ENCODE assay signal across 30 mouse cellular contexts in genomic region chr2:26115215-26115614, GRCm38 (mm10). TPM values are rescaled to one million over a fixed set of nuclear protein-coding genes. Genes with fewer than 3 reads are reported as not detected.
A peak's percentile ranks its signal among the peaks of the same experiment; 100 is the strongest.
DNase-seq lines count a peak whose midpoint lies in the region; ATAC-seq and TF ChIP-seq lines count a peak whose summit lies in the region.
"Had no signal": no experiment of that assay in that cellular context is flagged by ENCODE, and none has a peak within 500 bp of the region (broad histone marks: within the 10 kb centered on the region; RNA-seq: fewer than 3 reads in every experiment).

No protein-coding gene starts in this region.

- H3K4me3 ChIP-seq in cerebellum, adult 2 months (replicated peaks; ENCODE audit: insufficient read depth, low read depth, low read length) = no peak overlapping the region
- H3K4me3 ChIP-seq in hindbrain, postnatal 0 days (ENCODE audit: low read length) = no peak overlapping the region
- H3K4me3 ChIP-seq in hindbrain, embryonic 16.5 days (ENCODE audit: low read length) = no peak overlapping the region
- no peak overlapping the region for H3K4me3 ChIP-seq in midbrain, embryonic 12.5 days
- no peak overlapping the region for H3K4me3 ChIP-seq in midbrain, embryonic 10.5 days
- H3K4me3 ChIP-seq in stomach, postnatal 0 days (ENCODE audit: low read depth, low read length) = no peak overlapping the region
- H3K4me3 ChIP-seq: embryonic facial prominence, embryonic 13.5 days; erythroblast, embryonic 14.5 days; left cerebral cortex, adult 2 months; liver, embryonic 12.5 days; myocyte; neural tube, embryonic 12.5 days; stomach, embryonic 15.5 days had no signal

- intact Hi-C loops in left cerebral cortex, postnatal 14 days (cut with DNase I) = no loop called here

- no peaks in the 10 kb centered on the region for H3K27me3 ChIP-seq in cerebellum, adult 2 months (ENCODE audit: control insufficient read depth, insufficient read depth, low read length)
- H3K27me3 ChIP-seq in hindbrain, postnatal 0 days (ENCODE audit: insufficient read depth, low read length) = no peaks in the 10 kb centered on the region
- no peaks in the 10 kb centered on the region for H3K27me3 ChIP-seq in hindbrain, embryonic 16.5 days (replicated peaks; ENCODE audit: control insufficient read depth, insufficient read depth, low read length)
- H3K27me3 ChIP-seq in midbrain, embryonic 12.5 days = peaks cover 25% of the 10 kb centered on the region
- peaks cover 20% of the 10 kb centered on the region for H3K27me3 ChIP-seq in midbrain, embryonic 10.5 days (ENCODE audit: low read depth, poor library complexity, severe bottlenecking)
- no peaks in the 10 kb centered on the region for H3K27me3 ChIP-seq in stomach, postnatal 0 days (ENCODE audit: control insufficient read depth, insufficient read depth, low read length)
- H3K27me3 ChIP-seq: stomach, embryonic 15.5 days had no signal

- TF ChIP-seq CTCF in cerebellum, adult 2 months (IDR thresholded peaks at IDR 0.05; ENCODE audit: borderline replicate concordance, insufficient read depth, low read depth, low read length) = no peak
- peak; percentile 47 for TF ChIP-seq CTCF in hindbrain, postnatal 0 days (IDR thresholded peaks at IDR 0.05; ENCODE audit: low read depth)
- peak; percentile 39 for TF ChIP-seq CTCF in stomach, postnatal 0 days (IDR thresholded peaks at IDR 0.05; ENCODE audit: low read depth)

- no peaks in the 10 kb centered on the region for H3K9me3 ChIP-seq in hindbrain, postnatal 0 days (ENCODE audit: low read length)
- no peaks in the 10 kb centered on the region for H3K9me3 ChIP-seq in hindbrain, embryonic 16.5 days (ENCODE audit: control insufficient read depth, low read length)
- H3K9me3 ChIP-seq in midbrain, embryonic 12.5 days = no peaks in the 10 kb centered on the region
- H3K9me3 ChIP-seq in midbrain, embryonic 10.5 days (replicated peaks) = no peaks in the 10 kb centered on the region
- H3K9me3 ChIP-seq in stomach, postnatal 0 days (ENCODE audit: control insufficient read depth, low read length) = no peaks in the 10 kb centered on the region
- H3K9me3 ChIP-seq: embryonic facial prominence, embryonic 13.5 days; liver, embryonic 12.5 days; neural tube, embryonic 12.5 days; stomach, embryonic 15.5 days had no signal

- peaks cover 44% of the 10 kb centered on the region for H3K4me1 ChIP-seq in cerebellum, adult 2 months (ENCODE audit: control insufficient read depth, insufficient read depth, low read length)
- no peaks in the 10 kb centered on the region for H3K4me1 ChIP-seq in hindbrain, postnatal 0 days (ENCODE audit: insufficient read depth, low read length)
- peaks cover 12% of the 10 kb centered on the region; the same call in 1 of the 2 replicates for H3K4me1 ChIP-seq in hindbrain, embryonic 16.5 days (ENCODE audit: control insufficient read depth, insufficient read depth, low read depth, low read length)
- H3K4me1 ChIP-seq in midbrain, embryonic 12.5 days = 0 out of 2 replicates have a peak, but pooled peaks cover 11% of the 10 kb centered on the region
- H3K4me1 ChIP-seq in midbrain, embryonic 10.5 days = peaks cover 9% of the 10 kb centered on the region
- H3K4me1 ChIP-seq in stomach, postnatal 0 days (replicated peaks; ENCODE audit: control insufficient read depth, insufficient read depth) = peaks cover 8% of the 10 kb centered on the region

- no peak for TF ChIP-seq POLR2A in cerebellum, adult 2 months (IDR thresholded peaks at IDR 0.05; ENCODE audit: borderline replicate concordance, insufficient read depth, low read length)

- WGBS in cerebellum, adult 2 months = 66% methylated on average over 6 of the region's 6 CpGs
- WGBS in hindbrain, postnatal 0 days = 78% methylated on average over 6 of the region's 6 CpGs
- 82% methylated on average over 6 of the region's 6 CpGs for WGBS in hindbrain, embryonic 16.5 days
- 88% methylated on average over 6 of the region's 6 CpGs for WGBS in midbrain, embryonic 12.5 days
- 88% methylated on average over 6 of the region's 6 CpGs for WGBS in midbrain, embryonic 10.5 days
- WGBS in stomach, postnatal 0 days = 75% methylated on average over 6 of the region's 6 CpGs

- ATAC-seq in hindbrain, postnatal 0 days = peak; percentile 62; the same call in 1 of the 2 replicates
- no peak for ATAC-seq in hindbrain, embryonic 16.5 days
- no peak for ATAC-seq in midbrain, embryonic 12.5 days (ENCODE audit: low FRiP score, low read depth)
- no peak for ATAC-seq in stomach, postnatal 0 days (ENCODE audit: low FRiP score, low TSS enrichment)
- ATAC-seq: liver, embryonic 12.5 days; liver, postnatal 0 days; midbrain, embryonic 16.5 days had no signal

- H3K9ac ChIP-seq in hindbrain, postnatal 0 days (replicated peaks; ENCODE audit: low read length) = no peak overlapping the region
- H3K9ac ChIP-seq in hindbrain, embryonic 16.5 days (ENCODE audit: low read depth, low read length) = no peak overlapping the region
- 0 out of 2 replicates have a peak overlapping the region, but pooled peaks have one; percentile 4 for H3K9ac ChIP-seq in midbrain, embryonic 12.5 days (replicated peaks)
- no peak overlapping the region for H3K9ac ChIP-seq in stomach, postnatal 0 days (ENCODE audit: low read length)
- H3K9ac ChIP-seq: embryonic facial prominence, embryonic 13.5 days; hindbrain, embryonic 14.5 days; liver, embryonic 12.5 days; liver, postnatal 0 days; neural tube, embryonic 12.5 days; stomach, embryonic 15.5 days had no signal

- peak in 1 of 2 experiments; percentile 34 for DNase-seq in cerebellum, adult 2 months
- no peak for DNase-seq in cerebellum, postnatal 4 days (ENCODE audit: low spot score in 2 of 2)
- DNase-seq in hindbrain, postnatal 0 days (ENCODE audit: low spot score) = peak; percentile 45
- no peak for DNase-seq in midbrain, embryonic 10.5 days (ENCODE audit: low spot score)
- no peak for DNase-seq in stomach, postnatal 0 days (ENCODE audit: low spot score)
- no peak for DNase-seq in left cerebral cortex, postnatal 14 days (ENCODE audit: low spot score in 2 of 2)
- DNase-seq: adrenal gland, postnatal 14 days; cerebellum, adult 8-10 months; gastrocnemius, postnatal 36 days; heart, adult 18-20 months; heart, postnatal 36 days; kidney, adult 9 months; kidney, postnatal 14 days; left cerebral cortex, postnatal 4 days; liver, postnatal 0 days; lung, postnatal 36 days; right cerebral cortex, postnatal 25 days; thymus, postnatal 14 days had no signal

- H3K36me3 ChIP-seq in hindbrain, postnatal 0 days (ENCODE audit: insufficient read depth, low read length) = no peaks in the 10 kb centered on the region
- H3K36me3 ChIP-seq in hindbrain, embryonic 16.5 days (ENCODE audit: control insufficient read depth, insufficient read depth, low read length) = no peaks in the 10 kb centered on the region
- no peaks in the 10 kb centered on the region for H3K36me3 ChIP-seq in midbrain, embryonic 12.5 days
- H3K36me3 ChIP-seq in midbrain, embryonic 10.5 days = no peaks in the 10 kb centered on the region
- no peaks in the 10 kb centered on the region for H3K36me3 ChIP-seq in stomach, postnatal 0 days (ENCODE audit: control insufficient read depth, insufficient read depth, low read length)
- H3K36me3 ChIP-seq: embryonic facial prominence, embryonic 13.5 days; liver, embryonic 12.5 days; neural tube, embryonic 12.5 days; stomach, embryonic 15.5 days had no signal

- TF ChIP-seq EP300 in stomach, postnatal 0 days (optimal IDR thresholded peaks at IDR 0.05) = no peak

- peak overlapping the region; percentile 65 for H3K27ac ChIP-seq in cerebellum, adult 2 months (ENCODE audit: insufficient read depth, low read length)
- no peak overlapping the region for H3K27ac ChIP-seq in hindbrain, postnatal 0 days
- no peak overlapping the region for H3K27ac ChIP-seq in hindbrain, embryonic 16.5 days (ENCODE audit: low read depth, low read length)
- H3K27ac ChIP-seq in midbrain, embryonic 12.5 days (replicated peaks) = no peak overlapping the region
- no peak overlapping the region for H3K27ac ChIP-seq in midbrain, embryonic 10.5 days (replicated peaks)
- no peak overlapping the region for H3K27ac ChIP-seq in stomach, postnatal 0 days (replicated peaks)
- H3K27ac ChIP-seq: embryonic facial prominence, embryonic 13.5 days; hindbrain, embryonic 14.5 days; left cerebral cortex, adult 2 months; liver, embryonic 12.5 days; neural tube, embryonic 12.5 days; stomach, embryonic 15.5 days had no signal

- H3K4me2 ChIP-seq in hindbrain, postnatal 0 days (ENCODE audit: low read depth, low read length) = no peak overlapping the region
- H3K4me2 ChIP-seq in hindbrain, embryonic 16.5 days (ENCODE audit: low read length) = no peak overlapping the region
- no peak overlapping the region for H3K4me2 ChIP-seq in midbrain, embryonic 12.5 days (replicated peaks)
- H3K4me2 ChIP-seq in stomach, postnatal 0 days (replicated peaks; ENCODE audit: low read depth) = no peak overlapping the region
- H3K4me2 ChIP-seq: embryonic facial prominence, embryonic 13.5 days; heart, embryonic 11.5 days; hindbrain, embryonic 14.5 days; liver, embryonic 12.5 days; neural tube, embryonic 12.5 days; stomach, embryonic 15.5 days had no signal

RNA-seq across cellular contexts. Expression of gene Nacc2, which starts 7.8 kb away (rescaled TPM):
- polyA plus RNA-seq in cerebellum, adult 2 months (2012; rRNA removed) = 117 and 124 TPM in 2 replicates
- 50.1 and 61.4 TPM in 2 replicates for total RNA-seq in hindbrain, postnatal 0 days (2014; rRNA removed)
- polyA plus RNA-seq in hindbrain, postnatal 0 days (2015; fragmentation: Nextera tagmentation; extraction: Ambion mirVana) = 28.7 and 29.9 TPM in 2 replicates
- polyA plus RNA-seq in hindbrain, embryonic 16.5 days (2015; fragmentation: Nextera tagmentation; extraction: Ambion mirVana) = 24.5 and 25.8 TPM in 2 replicates
- polyA plus RNA-seq in midbrain, embryonic 12.5 days (2016; fragmentation: Nextera tagmentation; extraction: Ambion mirVana) = 8.7 and 11.1 TPM in 2 replicates
- 4.3 and 5.6 TPM in 2 replicates for polyA plus RNA-seq in midbrain, embryonic 10.5 days (2016; fragmentation: Nextera tagmentation; extraction: Ambion mirVana)
- polyA plus RNA-seq in stomach, postnatal 0 days (2015; fragmentation: Nextera tagmentation; extraction: Ambion mirVana) = 12.6 and 13.3 TPM in 2 replicates
- total RNA-seq in left cerebral cortex, postnatal 14 days (2021) = 10 to 100 TPM; 58.1 to 58.8 TPM
